Mouse (Mus musculus) stomach, embryonic 16.5 days (tissue): ENCODE results near the gene Vapb. TPM values are rescaled to one million over a fixed set of nuclear protein-coding genes. Genes with fewer than 3 reads are reported as not detected.
"Not testable (repeated sequence)": the region's sequence is repeated elsewhere in the genome, so short reads cannot be mapped to it uniquely, and the experiment has no call there.

Source experiments
- ATAC-seq: fragments of 200-750 bp; cut with Nextera tagmentation; 2 replicates; pipeline ENCODE4 v1.8.0; 2017; ENCODE audit warnings: moderate number of reproducible peaks, moderate TSS enrichment; ENCODE audit not compliant: insufficient read depth, low FRiP score
- H3K27ac ChIP-seq: fragments of 300-500 bp; sonication (generic); 2 replicates; pipeline ENCODE4 v1.5.1; 2014; ENCODE audit warnings: low read length
- H3K27me3 ChIP-seq: fragments of 300-500 bp; sonication (generic); 2 replicates; pipeline ENCODE4 v1.6.1; 2014; ENCODE audit warnings: low read length, control low read depth, mixed read lengths; ENCODE audit not compliant: control insufficient read depth, insufficient read depth
- H3K36me3 ChIP-seq: fragments of 300-500 bp; sonication (generic); 2 replicates; pipeline ENCODE4 v1.6.1; 2014; ENCODE audit warnings: low read length; ENCODE audit not compliant: control insufficient read depth, insufficient read depth
- H3K4me1 ChIP-seq: fragments of 300-500 bp; sonication (generic); 2 replicates; pipeline ENCODE4 v1.6.1; 2014; ENCODE audit warnings: low read length, control low read depth, mixed read lengths; ENCODE audit not compliant: control insufficient read depth, insufficient read depth
- H3K4me2 ChIP-seq: fragments of 300-500 bp; sonication (generic); 2 replicates; pipeline ENCODE4 v1.6.1; 2014; ENCODE audit warnings: low read depth, low read length, mixed read lengths
- H3K4me3 ChIP-seq: fragments of 300-500 bp; sonication (generic); replicated peaks from 2 replicates; pipeline ENCODE4 v1.5.1; 2014; ENCODE audit warnings: mild to moderate bottlenecking, low read length
- H3K9ac ChIP-seq: fragments of 300-500 bp; sonication (generic); 2 replicates; pipeline ENCODE4 v1.6.1; 2014; ENCODE audit warnings: low read length
- H3K9me3 ChIP-seq: fragments of 300-500 bp; sonication (generic); replicated peaks from 2 replicates; pipeline ENCODE4 v1.6.1; 2016; ENCODE audit warnings: low read length, control low read depth; ENCODE audit not compliant: control insufficient read depth
- WGBS: fragments of 180-500 bp; shearing (Covaris S2); extraction: QIAGEN DNeasy Blood & Tissue Kit; methylation state at CpG from one replicate; pipeline ENCODE4 v1.1.7; 2014; 5-methylcytosine and 5-hydroxymethylcytosine counted together
- polyA plus RNA-seq: library from polyadenylated mRNA; unstranded; fragments of >200 nt; fragmentation: Nextera tagmentation; extraction: Ambion mirVana; gene quantifications from 2 replicates; pipeline ENCODE4 v1.2.1, GENCODE M21; 2015

The Vapb gene
- polyA plus RNA-seq, 1 experiment from 2014 or later = 20.7 TPM

- H3K36me3 ChIP-seq, H3K4me3 ChIP-seq, H3K27ac ChIP-seq, ATAC-seq, H3K9me3 ChIP-seq, H3K4me1 ChIP-seq, H3K4me2 ChIP-seq, H3K9ac ChIP-seq, H3K27me3 ChIP-seq: not testable (repeated sequence)
Observed at GRCm38 (mm10) chr2:173707626-173708025, 29.7 kb upstream of the Vapb start.

GRCm38 (mm10) chr2:173710193-173710592 is 27.1 kb upstream of the Vapb start:
- no peak for ATAC-seq
- Histone ChIP-seq H3K4me1 (peaks cover 6% of the 10 kb centered on the region; the same call in 1 of the 2 replicates), H3K9me3 (no peaks in the 10 kb centered on the region), H3K4me3 (no peak overlapping the region), H3K27me3 (no peaks in the 10 kb centered on the region), H3K36me3 (no peaks in the 10 kb centered on the region), H3K27ac (no peak overlapping the region), H3K4me2 (no peak overlapping the region), H3K9ac (no peak overlapping the region)
- 60% methylated on average over 6 of the region's 6 CpGs for WGBS

GRCm38 (mm10) chr2:173712656-173713055 is 24.7 kb upstream of the Vapb start:
- Histone ChIP-seq H3K27me3 (no peaks in the 10 kb centered on the region), H3K27ac (0 out of 2 replicates have a peak overlapping the region, but pooled peaks have one; percentile 1), H3K4me1 (peaks cover 6% of the 10 kb centered on the region; the same call in 1 of the 2 replicates), H3K9ac (0 out of 2 replicates have a peak overlapping the region, but pooled peaks have one; percentile 46), H3K36me3 (no peaks in the 10 kb centered on the region), H3K4me3 (no peak overlapping the region), H3K9me3 (no peaks in the 10 kb centered on the region), H3K4me2 (no peak overlapping the region)
- WGBS = 18% methylated on average over 10 of the region's 10 CpGs
- no peak for ATAC-seq

- no peak overlapping the region for H3K27ac ChIP-seq
- WGBS = 71% methylated on average over 4 of the region's 4 CpGs
- H3K27me3 ChIP-seq = no peaks in the 10 kb centered on the region
- no peak overlapping the region for H3K9ac ChIP-seq
- ATAC-seq = no peak
- no peaks in the 10 kb centered on the region for H3K36me3 ChIP-seq
- peaks cover 6% of the 10 kb centered on the region; the same call in 1 of the 2 replicates for H3K4me1 ChIP-seq
- H3K4me2 ChIP-seq = no peak overlapping the region
- H3K9me3 ChIP-seq = no peaks in the 10 kb centered on the region
- H3K4me3 ChIP-seq = no peak overlapping the region
Observed at GRCm38 (mm10) chr2:173713241-173713640, 24.1 kb upstream of the Vapb start.

DNA sequence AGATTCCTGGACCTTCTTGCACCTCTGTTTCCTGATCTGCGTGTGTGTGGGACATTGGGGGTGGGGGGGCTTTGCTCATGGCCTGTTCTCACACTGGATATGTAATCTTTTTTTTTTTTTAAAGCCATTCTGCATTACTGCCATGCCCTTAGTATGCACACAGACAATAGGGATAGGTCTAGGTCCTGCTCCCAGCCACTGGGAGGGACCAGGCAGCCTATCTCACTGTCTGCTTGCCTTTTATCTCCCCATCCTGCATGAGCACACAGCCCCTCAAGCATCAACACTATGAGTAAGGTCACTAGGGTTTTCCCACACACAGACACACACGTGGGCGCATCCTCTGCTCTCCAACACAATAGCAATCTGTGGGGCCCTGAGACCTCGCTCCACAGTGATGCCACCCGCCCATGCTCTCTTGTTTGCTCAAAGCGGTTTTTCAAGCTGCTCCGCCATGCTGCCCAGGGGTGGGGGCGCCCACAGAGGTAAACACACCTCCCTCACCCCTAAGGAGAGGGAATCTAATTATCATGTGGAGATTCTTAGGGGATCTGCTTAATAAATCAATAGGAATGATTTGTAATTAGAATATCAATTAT is 22.6 kb upstream of the Vapb start:
- no peak overlapping the region for H3K4me3 ChIP-seq
- H3K4me1 ChIP-seq = peaks cover 6% of the 10 kb centered on the region; the same call in 1 of the 2 replicates
- no peaks in the 10 kb centered on the region for H3K36me3 ChIP-seq
- no peaks in the 10 kb centered on the region for H3K27me3 ChIP-seq
- no peak for ATAC-seq
- no peak overlapping the region for H3K4me2 ChIP-seq
- H3K27ac ChIP-seq = no peak overlapping the region
- WGBS = 59% methylated on average over 8 of the region's 8 CpGs
- H3K9ac ChIP-seq = no peak overlapping the region
- H3K9me3 ChIP-seq = no peaks in the 10 kb centered on the region

DNA sequence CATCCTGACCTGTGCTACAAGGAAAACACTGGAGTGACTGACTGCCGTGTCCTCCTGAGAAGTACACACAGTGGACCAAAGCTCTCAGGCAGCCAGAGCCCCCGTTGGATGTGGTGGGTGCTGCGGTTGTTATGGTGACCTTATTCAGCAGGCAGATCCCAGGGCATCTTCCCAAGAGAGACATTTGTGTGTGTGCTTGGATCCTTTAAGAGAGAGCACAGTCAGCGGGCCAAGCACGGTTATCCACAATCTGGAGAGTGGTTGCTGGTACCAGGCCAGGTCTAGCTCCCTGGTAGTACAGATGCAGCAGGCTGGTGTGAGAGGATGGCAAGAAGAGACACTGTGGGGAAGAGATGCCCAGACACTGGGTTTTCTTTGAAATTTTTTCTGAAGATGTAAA is 20.3 kb upstream of the Vapb start:
- ATAC-seq = no peak
- Histone ChIP-seq H3K4me2 (no peak overlapping the region), H3K36me3 (no peaks in the 10 kb centered on the region), H3K9ac (no peak overlapping the region), H3K27me3 (no peaks in the 10 kb centered on the region), H3K27ac (no peak overlapping the region), H3K4me3 (no peak overlapping the region), H3K4me1 (peaks cover 6% of the 10 kb centered on the region; the same call in 1 of the 2 replicates), H3K9me3 (no peaks in the 10 kb centered on the region)
- 85% methylated on average over 5 of the region's 5 CpGs for WGBS

DNA sequence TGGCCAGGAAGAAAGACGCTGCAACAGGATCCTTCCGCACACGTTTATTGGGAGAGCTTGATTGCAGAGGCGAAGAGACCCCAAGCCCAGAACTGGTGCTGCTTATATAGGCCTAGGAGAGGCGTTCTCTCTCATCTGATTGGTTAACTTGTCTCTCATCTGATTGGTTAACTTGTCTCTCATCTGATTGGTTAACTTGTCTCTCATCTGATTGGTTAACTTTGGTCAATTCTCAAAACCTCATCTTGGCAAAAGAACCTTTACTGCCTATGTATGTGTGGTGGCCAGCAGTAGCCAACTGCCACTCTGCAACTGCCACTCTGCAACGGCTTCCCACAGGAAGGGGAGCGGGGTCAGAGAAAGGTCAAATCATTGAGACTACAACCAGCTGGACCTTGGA is 18.2 kb upstream of the Vapb start, which contains the start of gene 1700010B08Rik:
Gene 1700010B08Rik, plus strand, starts transcription at position 301 of the 400 bp plus-strand sequence.
- not testable (repeated sequence) for H3K27ac ChIP-seq, ATAC-seq, H3K4me3 ChIP-seq, H3K9ac ChIP-seq, H3K36me3 ChIP-seq, H3K27me3 ChIP-seq, H3K9me3 ChIP-seq, H3K4me1 ChIP-seq, H3K4me2 ChIP-seq
- WGBS = 88% methylated on average over 6 of the region's 7 CpGs

- Histone ChIP-seq H3K4me1 (0 out of 2 replicates have a peak, but pooled peaks cover 4% of the 10 kb centered on the region), H3K27ac (peak overlapping the region; percentile 41), H3K4me2 (peak overlapping the region; percentile 19; the same call in 1 of the 2 replicates), H3K4me3 (no peak overlapping the region), H3K36me3 (no peaks in the 10 kb centered on the region), H3K27me3 (no peaks in the 10 kb centered on the region), H3K9ac (no peak overlapping the region), H3K9me3 (no peaks in the 10 kb centered on the region)
- peak; percentile 87; the same call in 1 of the 2 replicates for ATAC-seq
- 35% methylated on average over 11 of the region's 11 CpGs for WGBS
Observed at GRCm38 (mm10) chr2:173722251-173722857, 15.0 kb upstream of the Vapb start.

- 0 out of 2 replicates have a peak, but pooled peaks cover 4% of the 10 kb centered on the region for H3K4me1 ChIP-seq
- ATAC-seq = no peak
- no peak overlapping the region for H3K4me2 ChIP-seq
- H3K27me3 ChIP-seq = no peaks in the 10 kb centered on the region
- H3K9ac ChIP-seq = no peak overlapping the region
- no peak overlapping the region for H3K4me3 ChIP-seq
- no peak overlapping the region for H3K27ac ChIP-seq
- H3K36me3 ChIP-seq = no peaks in the 10 kb centered on the region
- no peaks in the 10 kb centered on the region for H3K9me3 ChIP-seq
- 50% methylated on average over 14 of the region's 14 CpGs for WGBS
Observed at GRCm38 (mm10) chr2:173724382-173724781, 12.9 kb upstream of the Vapb start.
